Mouse (Mus musculus) brain, embryonic 14.5 days (tissue): ENCODE data around the gene Sin3b.

Source experiments
- CTCF ChIP-seq: fragments of 200-500 bp; IDR thresholded peaks from 2 replicates; pipeline ENCODE4 v1.5.1; 2012; ENCODE audit warnings: inconsistent platforms, mild to moderate bottlenecking, moderate library complexity, borderline replicate concordance; ENCODE audit not compliant: insufficient read depth, insufficient read length; ENCODE audit errors: extremely low read depth
- POLR2A ChIP-seq: fragments of 200-500 bp; IDR thresholded peaks from 2 replicates; pipeline ENCODE4 v1.6.1; 2012; ENCODE audit warnings: mild to moderate bottlenecking, inconsistent platforms, borderline replicate concordance; ENCODE audit not compliant: poor library complexity, insufficient read depth, insufficient read length, severe bottlenecking; ENCODE audit errors: extremely low read depth

- TF ChIP-seq CTCF, result no peak
- no peak for TF ChIP-seq POLR2A
These were observed 37.1 kb downstream of the Sin3b start for GRCm38 (mm10) chr8:72760216-72760615.
